Mouse (Mus musculus) cortical plate, adult 2 months (tissue): ENCODE data around the gene Fer.

Source experiments
- CTCF ChIP-seq: fragments of 200-500 bp; IDR thresholded peaks from 2 replicates; pipeline ENCODE4 v1.5.1; 2011; ENCODE audit warnings: mild to moderate bottlenecking, control low read depth, low read length; ENCODE audit not compliant: insufficient read depth; ENCODE audit errors: extremely low read depth
- POLR2A ChIP-seq: fragments of 200-500 bp; IDR thresholded peaks from 2 replicates; pipeline ENCODE4 v1.6.1; 2011; ENCODE audit warnings: mild to moderate bottlenecking, low read length, control low read depth; ENCODE audit not compliant: insufficient read depth; ENCODE audit errors: extremely low read depth

GRCm38 (mm10) chr17:64146409-64146808, 283.5 kb downstream of the Fer start:
- TF ChIP-seq CTCF (no peak), POLR2A (no peak)
